Mouse (Mus musculus): ENCODE data around the gene Frmd4a.

DNA sequence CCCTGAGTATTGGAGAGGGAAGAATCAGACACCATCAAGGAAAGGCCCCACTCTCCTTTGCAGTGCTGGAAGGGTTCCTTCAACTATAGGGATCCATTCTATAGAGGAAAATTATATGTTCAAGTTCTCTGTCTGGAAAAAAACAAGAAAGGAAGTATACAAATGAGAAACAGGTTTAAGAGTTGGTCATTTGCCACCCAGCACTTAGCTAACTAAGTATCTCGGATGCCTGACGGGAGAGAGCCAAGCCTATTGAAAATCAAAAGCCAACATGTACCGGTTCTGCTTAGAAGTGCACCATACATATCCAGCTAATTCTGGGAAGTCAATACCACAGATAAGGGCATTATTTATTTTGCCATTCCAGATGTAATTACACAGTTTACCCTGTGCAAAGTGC lies 274.2 kb downstream of the Frmd4a start:
- TF ChIP-seq CTCF (IDR thresholded peaks at IDR 0.05; ENCODE audit: control insufficient read depth, insufficient read depth, low read length) (no peak), POLR2A (IDR thresholded peaks at IDR 0.05; ENCODE audit: borderline replicate concordance, control insufficient read depth, low read depth, low read length) (no peak)

Measured in bone marrow, adult 2 months (tissue).